Mouse (Mus musculus): Measurements from ENCODE around the gene Tekt3. TPM values are rescaled to one million over a fixed set of nuclear protein-coding genes. Genes with fewer than 3 reads are reported as not detected.

Gene Tekt3
- polyA plus RNA-seq, 1 experiment from 2014 or later = 0.10 TPM

- Histone ChIP-seq H3K9ac (ENCODE audit: low read depth, low read length) (no peak overlapping the region), H3K36me3 (ENCODE audit: control insufficient read depth, insufficient read depth, low read length) (no peaks in the 10 kb centered on the region), H3K4me2 (ENCODE audit: low read depth, low read length) (no peak overlapping the region), H3K9me3 (ENCODE audit: control insufficient read depth, low read length) (no peaks in the 10 kb centered on the region), H3K4me1 (ENCODE audit: control insufficient read depth, insufficient read depth, low read length) (peaks cover 5% of the 10 kb centered on the region), H3K27ac (replicated peaks; ENCODE audit: low read depth, low read length) (no peak overlapping the region), H3K27me3 (replicated peaks; ENCODE audit: control insufficient read depth, insufficient read depth, low read length) (no peaks in the 10 kb centered on the region), H3K4me3 (ENCODE audit: low read depth, low read length) (no peak overlapping the region)
- DNase-seq (ENCODE audit: low spot score) = no peak
- ATAC-seq (ENCODE audit: low read depth) = no peak
- 62% methylated on average over 4 of the region's 4 CpGs for WGBS
Measured at GRCm38 (mm10) chr11:63122776-63123350, 61.4 kb downstream of the Tekt3 start.

DNA sequence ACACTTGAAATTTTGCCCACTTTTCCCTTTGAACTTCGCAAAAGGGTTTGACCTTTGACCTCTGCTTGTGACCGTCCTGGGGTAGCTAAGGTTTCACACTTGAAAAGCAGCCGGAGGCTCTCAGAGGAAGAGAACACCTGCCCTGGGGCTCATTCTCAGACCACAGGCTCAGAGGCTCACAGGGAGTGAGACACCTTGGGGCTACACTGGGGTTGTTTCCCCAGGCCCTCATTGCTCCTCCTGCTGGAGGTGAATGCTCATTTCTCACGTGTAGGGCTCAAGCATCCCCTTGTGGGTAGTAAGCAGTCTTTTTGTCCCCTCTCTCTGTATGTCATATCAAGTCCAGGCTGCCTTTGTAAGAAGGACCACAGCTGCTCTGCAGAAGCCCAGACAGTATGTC lies 62.9 kb downstream of the Tekt3 start:
- Histone ChIP-seq H3K4me2 (ENCODE audit: low read depth, low read length) (no peak overlapping the region), H3K4me1 (ENCODE audit: control insufficient read depth, insufficient read depth, low read length) (peaks cover 9% of the 10 kb centered on the region), H3K27me3 (replicated peaks; ENCODE audit: control insufficient read depth, insufficient read depth, low read length) (no peaks in the 10 kb centered on the region), H3K9ac (ENCODE audit: low read depth, low read length) (no peak overlapping the region), H3K9me3 (ENCODE audit: control insufficient read depth, low read length) (no peaks in the 10 kb centered on the region), H3K27ac (replicated peaks; ENCODE audit: low read depth, low read length) (no peak overlapping the region), H3K36me3 (ENCODE audit: control insufficient read depth, insufficient read depth, low read length) (no peaks in the 10 kb centered on the region), H3K4me3 (ENCODE audit: low read depth, low read length) (no peak overlapping the region)
- ATAC-seq (ENCODE audit: low read depth) = no peak
- no peak for DNase-seq (ENCODE audit: low spot score)
- 11% methylated on average over 4 of the region's 4 CpGs for WGBS

- 33% methylated on average over 5 of the region's 5 CpGs for WGBS
Measured at GRCm38 (mm10) chr11:63125832-63126456, 64.5 kb downstream of the Tekt3 start.

DNA sequence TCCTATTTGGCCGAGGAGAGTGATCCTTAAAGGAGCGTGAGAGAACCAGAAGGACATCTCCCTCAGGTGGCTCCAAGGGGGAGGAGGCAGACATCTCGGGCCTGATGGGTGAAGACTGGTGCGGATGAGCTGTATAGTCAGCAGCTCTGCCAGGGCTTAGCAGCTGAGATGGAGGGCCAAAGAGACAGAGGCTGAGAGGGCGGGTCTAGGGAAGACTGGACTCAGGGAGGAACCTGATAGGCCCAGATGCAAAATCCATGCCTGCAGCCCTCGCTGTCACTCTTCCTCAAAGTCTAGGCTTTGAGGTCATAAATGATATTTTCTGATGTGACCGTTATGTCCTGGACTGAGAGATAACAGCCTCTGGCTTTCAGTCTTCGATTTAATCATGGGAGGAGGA lies 65.5 kb downstream of the Tekt3 start:
- WGBS = 80% methylated on average over 8 of the region's 8 CpGs
- Histone ChIP-seq H3K27me3 (replicated peaks; ENCODE audit: control insufficient read depth, insufficient read depth, low read length) (peaks cover 8% of the 10 kb centered on the region; the same call in 1 of the 2 replicates), H3K4me2 (ENCODE audit: low read depth, low read length) (no peak overlapping the region), H3K27ac (replicated peaks; ENCODE audit: low read depth, low read length) (no peak overlapping the region), H3K9me3 (ENCODE audit: control insufficient read depth, low read length) (no peaks in the 10 kb centered on the region), H3K9ac (ENCODE audit: low read depth, low read length) (no peak overlapping the region), H3K4me1 (ENCODE audit: control insufficient read depth, insufficient read depth, low read length) (peaks cover 18% of the 10 kb centered on the region), H3K36me3 (ENCODE audit: control insufficient read depth, insufficient read depth, low read length) (no peaks in the 10 kb centered on the region), H3K4me3 (ENCODE audit: low read depth, low read length) (no peak overlapping the region)
- DNase-seq (ENCODE audit: low spot score) (no peak), ATAC-seq (ENCODE audit: low read depth) (no peak)

More at GRCm38 (mm10) chr11:63125832-63126456, 64.5 kb downstream of the Tekt3 start:
- Histone ChIP-seq H3K27me3 (replicated peaks; ENCODE audit: control insufficient read depth, insufficient read depth, low read length) (no peaks in the 10 kb centered on the region), H3K27ac (replicated peaks; ENCODE audit: low read depth, low read length) (no peak overlapping the region; the same call in 1 of the 2 replicates), H3K9me3 (ENCODE audit: control insufficient read depth, low read length) (no peaks in the 10 kb centered on the region), H3K36me3 (ENCODE audit: control insufficient read depth, insufficient read depth, low read length) (no peaks in the 10 kb centered on the region), H3K4me1 (ENCODE audit: control insufficient read depth, insufficient read depth, low read length) (peaks cover 17% of the 10 kb centered on the region), H3K9ac (ENCODE audit: low read depth, low read length) (no peak overlapping the region), H3K4me3 (ENCODE audit: low read depth, low read length) (no peak overlapping the region), H3K4me2 (ENCODE audit: low read depth, low read length) (no peak overlapping the region)
- DNase-seq (ENCODE audit: low spot score) = peak; percentile 75
- peak; percentile 81 for ATAC-seq (ENCODE audit: low read depth)

DNA sequence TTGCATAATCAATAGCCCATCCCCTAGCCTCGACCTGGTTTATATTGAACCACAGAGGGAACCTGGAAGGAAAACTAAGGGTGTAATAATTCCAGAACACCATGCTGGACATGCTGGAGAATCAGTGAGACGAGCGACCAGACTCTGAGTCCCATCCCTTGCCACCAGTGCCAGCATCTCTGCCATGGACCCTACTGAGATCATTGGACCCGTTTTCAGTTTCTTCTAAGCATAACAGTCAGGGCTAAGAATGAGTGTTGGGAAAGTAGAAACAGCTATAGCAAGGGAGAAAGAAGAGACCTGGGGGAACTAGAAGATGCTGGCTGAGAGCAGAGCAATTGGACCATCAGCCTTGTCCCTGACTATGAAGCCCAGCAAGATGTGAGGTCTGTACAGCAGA lies 66.1 kb downstream of the Tekt3 start:
- H3K27ac ChIP-seq (replicated peaks; ENCODE audit: low read depth, low read length) = no peak overlapping the region
- no peak overlapping the region for H3K9ac ChIP-seq (ENCODE audit: low read depth, low read length)
- ATAC-seq (ENCODE audit: low read depth) (no peak), DNase-seq (ENCODE audit: low spot score) (no peak)
- peaks cover 8% of the 10 kb centered on the region; the same call in 1 of the 2 replicates for H3K27me3 ChIP-seq (replicated peaks; ENCODE audit: control insufficient read depth, insufficient read depth, low read length)
- no peak overlapping the region for H3K4me3 ChIP-seq (ENCODE audit: low read depth, low read length)
- no peaks in the 10 kb centered on the region for H3K36me3 ChIP-seq (ENCODE audit: control insufficient read depth, insufficient read depth, low read length)
- no peaks in the 10 kb centered on the region for H3K9me3 ChIP-seq (ENCODE audit: control insufficient read depth, low read length)
- H3K4me1 ChIP-seq (ENCODE audit: control insufficient read depth, insufficient read depth, low read length) = peaks cover 18% of the 10 kb centered on the region
- H3K4me2 ChIP-seq (ENCODE audit: low read depth, low read length) = no peak overlapping the region
- WGBS = 89% methylated on average over 4 of the region's 4 CpGs

GRCm38 (mm10) chr11:63128784-63129183 lies 67.3 kb downstream of the Tekt3 start, which contains the start of gene Pmp22:
Gene Pmp22 (plus strand): TSS chr11:63128982.
- no peaks in the 10 kb centered on the region for H3K36me3 ChIP-seq (ENCODE audit: control insufficient read depth, insufficient read depth, low read length)
- ATAC-seq (ENCODE audit: low read depth) (no peak), DNase-seq (ENCODE audit: low spot score) (no peak)
- H3K4me2 ChIP-seq (ENCODE audit: low read depth, low read length) = peak within 1 kb of the TSS; percentile 15; the same call in 1 of the 2 replicates
- peaks cover 8% of the 10 kb centered on the region; the same call in 1 of the 2 replicates for H3K27me3 ChIP-seq (replicated peaks; ENCODE audit: control insufficient read depth, insufficient read depth, low read length)
- WGBS = 68% methylated on average over 2 of the region's 2 CpGs
- H3K4me3 ChIP-seq (ENCODE audit: low read depth, low read length) = no peak within 1 kb of the TSS
- no peak within 1 kb of the TSS for H3K27ac ChIP-seq (replicated peaks; ENCODE audit: low read depth, low read length)
- no peaks in the 10 kb centered on the region for H3K9me3 ChIP-seq (ENCODE audit: control insufficient read depth, low read length)
- peaks cover 22% of the 10 kb centered on the region for H3K4me1 ChIP-seq (ENCODE audit: control insufficient read depth, insufficient read depth, low read length)
- H3K9ac ChIP-seq (ENCODE audit: low read depth, low read length) = no peak within 1 kb of the TSS

- H3K9me3 ChIP-seq (ENCODE audit: control insufficient read depth, low read length) = no peaks in the 10 kb centered on the region
- no peak overlapping the region for H3K4me3 ChIP-seq (ENCODE audit: low read depth, low read length)
- H3K4me1 ChIP-seq (ENCODE audit: control insufficient read depth, insufficient read depth, low read length) = peaks cover 24% of the 10 kb centered on the region
- no peak overlapping the region for H3K9ac ChIP-seq (ENCODE audit: low read depth, low read length)
- H3K4me2 ChIP-seq (ENCODE audit: low read depth, low read length) = peak overlapping the region; percentile 15; the same call in 1 of the 2 replicates
- peaks cover 8% of the 10 kb centered on the region; the same call in 1 of the 2 replicates for H3K27me3 ChIP-seq (replicated peaks; ENCODE audit: control insufficient read depth, insufficient read depth, low read length)
- ATAC-seq (ENCODE audit: low read depth) = no peak
- H3K27ac ChIP-seq (replicated peaks; ENCODE audit: low read depth, low read length) = no peak overlapping the region
- WGBS = 43% methylated on average over 9 of the region's 9 CpGs
- DNase-seq (ENCODE audit: low spot score) = no peak
- peaks cover 4% of the 10 kb centered on the region; the same call in 1 of the 2 replicates for H3K36me3 ChIP-seq (ENCODE audit: control insufficient read depth, insufficient read depth, low read length)
Measured at GRCm38 (mm10) chr11:63129375-63129774, 67.9 kb downstream of the Tekt3 start.

GRCm38 (mm10) chr11:63129840-63130239 lies 68.4 kb downstream of the Tekt3 start:
- H3K9me3 ChIP-seq (ENCODE audit: control insufficient read depth, low read length) = no peaks in the 10 kb centered on the region
- H3K4me2 ChIP-seq (ENCODE audit: low read depth, low read length) = peak overlapping the region; percentile 15; the same call in 1 of the 2 replicates
- H3K9ac ChIP-seq (ENCODE audit: low read depth, low read length) = no peak overlapping the region
- peaks cover 28% of the 10 kb centered on the region for H3K4me1 ChIP-seq (ENCODE audit: control insufficient read depth, insufficient read depth, low read length)
- H3K27me3 ChIP-seq (replicated peaks; ENCODE audit: control insufficient read depth, insufficient read depth, low read length) = peaks cover 8% of the 10 kb centered on the region; the same call in 1 of the 2 replicates
- H3K27ac ChIP-seq (replicated peaks; ENCODE audit: low read depth, low read length) = no peak overlapping the region
- ATAC-seq (ENCODE audit: low read depth) = no peak
- no peak for DNase-seq (ENCODE audit: low spot score)
- 50% methylated on average over 12 of the region's 12 CpGs for WGBS
- no peak overlapping the region for H3K4me3 ChIP-seq (ENCODE audit: low read depth, low read length)
- H3K36me3 ChIP-seq (ENCODE audit: control insufficient read depth, insufficient read depth, low read length) = peaks cover 9% of the 10 kb centered on the region; the same call in 1 of the 2 replicates
